Mouse (Mus musculus): ENCODE results near the gene 2210011C24Rik. TPM values are rescaled to one million over a fixed set of nuclear protein-coding genes. Genes with fewer than 3 reads are reported as not detected.
A peak's percentile ranks its signal among the peaks of the same experiment; 100 is the strongest.
"Not testable (repeated sequence)": the region's sequence is repeated elsewhere in the genome, so short reads cannot be mapped to it uniquely, and the experiment has no call there.

The 2210011C24Rik gene
- total RNA-seq, 2 experiments from 2014 or later = 0.52 to 1.2 TPM

GRCm38 (mm10) chr8:83992488-83992887, 19.5 kb downstream of the 2210011C24Rik start:
- no peak for DNase-seq

- DNase-seq = no peak
Measured at GRCm38 (mm10) chr8:83990170-83990569, 21.8 kb downstream of the 2210011C24Rik start.

GRCm38 (mm10) chr8:83989243-83989642, 22.7 kb downstream of the 2210011C24Rik start:
- DNase-seq = no peak

GRCm38 (mm10) chr8:83983222-83983621, 28.7 kb downstream of the 2210011C24Rik start:
- DNase-seq = not testable (repeated sequence)

GRCm38 (mm10) chr8:83982449-83982848, 29.5 kb downstream of the 2210011C24Rik start:
- DNase-seq = no peak

- DNase-seq = no peak
Measured at GRCm38 (mm10) chr8:83981533-83981932, 30.4 kb downstream of the 2210011C24Rik start.

- no peak for DNase-seq
Measured at GRCm38 (mm10) chr8:83980845-83981244, 31.1 kb downstream of the 2210011C24Rik start.

GRCm38 (mm10) chr8:83980250-83980649, 31.7 kb downstream of the 2210011C24Rik start:
- DNase-seq = no peak

GRCm38 (mm10) chr8:83978200-83978599, 33.8 kb downstream of the 2210011C24Rik start:
- DNase-seq = no peak

- no peak for DNase-seq
Measured at GRCm38 (mm10) chr8:83977646-83978045, 34.3 kb downstream of the 2210011C24Rik start.

- DNase-seq = no peak
Measured at GRCm38 (mm10) chr8:83976779-83977350, 35.1 kb downstream of the 2210011C24Rik start.

GRCm38 (mm10) chr8:83976101-83976630, 35.8 kb downstream of the 2210011C24Rik start:
- no peak for DNase-seq

- DNase-seq = no peak
Measured at GRCm38 (mm10) chr8:83974521-83974920, 37.5 kb downstream of the 2210011C24Rik start.

- DNase-seq = peak in 1 of 2 experiments; percentile 31
Measured at GRCm38 (mm10) chr8:83973161-83974031, 38.6 kb downstream of the 2210011C24Rik start.

GRCm38 (mm10) chr8:83972150-83973120, 39.5 kb downstream of the 2210011C24Rik start, which contains the start of gene Prkaca:
Prkaca (plus strand) TSS chr8:83972993.
- peak; percentile 99 for DNase-seq

GRCm38 (mm10) chr8:83971661-83972060, 40.3 kb downstream of the 2210011C24Rik start:
- no peak for DNase-seq

- no peak for DNase-seq
Measured at GRCm38 (mm10) chr8:83971121-83971520, 40.9 kb downstream of the 2210011C24Rik start.

GRCm38 (mm10) chr8:83967701-83968100, 44.3 kb downstream of the 2210011C24Rik start:
- no peak for DNase-seq

GRCm38 (mm10) chr8:83964015-83964765, 47.8 kb downstream of the 2210011C24Rik start:
- no peak for DNase-seq
